Mouse (Mus musculus) kidney, adult 18-20 months (tissue): ENCODE measurements around the gene Gm13691.
"Not testable (repeated sequence)": the region's sequence is repeated elsewhere in the genome, so short reads cannot be mapped to it uniquely, and the experiment has no call there.

ENCODE experiments used
- DNase-seq: peaks from one replicate; pipeline ENCODE4 v3.0.0; 2021

The Gm13691 gene

DNA sequence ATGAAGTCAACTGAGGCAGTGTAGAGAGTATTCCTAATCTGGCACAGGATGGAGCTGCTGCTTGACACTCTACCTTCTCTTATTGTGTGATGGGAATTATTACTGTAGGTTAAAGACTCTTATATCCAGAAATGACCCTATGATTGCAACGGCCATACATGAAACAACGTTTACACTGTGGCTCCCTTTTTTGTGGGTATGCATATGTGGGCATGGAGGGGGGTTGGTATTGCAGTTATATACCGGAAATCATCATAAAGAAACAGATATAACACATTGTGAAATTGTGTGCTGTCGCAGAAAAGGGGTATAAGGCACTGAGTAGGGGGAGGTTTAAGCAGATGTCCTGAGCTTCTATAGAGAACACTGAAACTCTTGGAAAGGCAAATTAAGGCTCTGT lies 45.6 kb downstream of the Gm13691 start:
- no peak for DNase-seq

DNA sequence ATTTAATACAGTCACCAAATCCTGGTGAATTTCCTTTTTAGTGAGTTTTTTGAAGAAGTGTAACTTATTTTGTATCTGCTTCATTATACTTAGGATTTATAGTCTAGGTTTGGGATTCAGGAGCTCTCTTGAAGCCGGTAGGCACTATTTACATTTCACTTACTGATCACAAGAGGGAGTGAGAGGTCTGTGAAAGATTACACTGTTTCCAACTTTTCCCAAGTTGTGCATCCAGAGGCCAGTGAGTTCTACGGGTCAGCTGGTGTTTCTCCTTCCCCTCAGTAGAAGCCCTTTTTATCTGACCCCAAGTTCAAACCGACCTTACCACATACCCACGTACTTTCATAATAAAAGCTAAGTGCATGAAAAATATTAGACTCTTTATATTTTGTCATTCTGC lies 47.0 kb downstream of the Gm13691 start:
- DNase-seq = no peak

GRCm38 (mm10) chr2:84037943-84038342 lies 47.6 kb downstream of the Gm13691 start:
- not testable (repeated sequence) for DNase-seq

- no peak for DNase-seq
Observed at GRCm38 (mm10) chr2:84039277-84039676, 48.9 kb downstream of the Gm13691 start.
